Mouse (Mus musculus): Measurements from ENCODE around the gene Tmub1. TPM values are rescaled to one million over a fixed set of nuclear protein-coding genes. Genes with fewer than 3 reads are reported as not detected.
A peak's percentile ranks its signal among the peaks of the same experiment; 100 is the strongest.
"Not testable (repeated sequence)": the region's sequence is repeated elsewhere in the genome, so short reads cannot be mapped to it uniquely, and the experiment has no call there.

The Tmub1 gene
- polyA plus RNA-seq, 1 experiment from 2014 or later, result 20.3 TPM

DNA sequence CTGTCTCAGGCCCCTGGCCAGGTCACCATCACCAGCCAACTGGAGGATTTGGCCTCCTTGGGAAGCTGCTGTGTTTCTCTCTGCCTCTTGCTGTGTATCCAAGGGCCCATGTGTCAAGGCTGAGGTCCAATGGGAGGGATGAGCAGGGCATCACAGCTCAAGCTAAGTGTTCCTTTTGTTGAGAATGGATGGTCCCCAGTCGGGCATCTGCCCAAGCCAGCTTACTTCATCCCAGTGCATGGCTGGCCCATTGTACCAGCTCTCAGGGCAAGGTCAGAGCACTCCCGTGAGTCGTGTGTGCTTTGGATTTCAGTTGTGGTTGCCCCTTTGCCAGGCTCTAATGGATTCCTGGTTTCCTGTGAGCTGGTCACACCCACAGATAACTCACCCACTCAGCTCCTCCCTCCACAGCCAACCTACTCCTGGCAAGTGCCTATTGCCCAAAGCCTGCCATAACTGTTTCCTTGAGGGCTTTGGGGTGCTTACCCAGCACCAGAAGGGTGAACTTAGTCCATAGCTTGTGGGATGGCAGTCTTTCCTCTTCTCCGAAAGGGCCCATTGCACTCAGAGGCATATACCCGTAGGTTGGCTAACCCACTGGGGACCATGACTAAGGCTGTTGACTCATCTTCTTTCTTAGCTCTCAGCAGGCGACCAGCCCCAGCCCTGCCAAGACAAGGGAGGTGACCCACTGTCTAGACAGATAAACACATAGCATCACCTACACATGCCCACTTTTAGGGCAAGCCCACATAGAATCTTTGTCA lies 42.9 kb downstream of the Tmub1 start:
- Histone ChIP-seq H3K27ac (ENCODE audit: low read length) (no peak overlapping the region), H3K36me3 (ENCODE audit: control insufficient read depth, insufficient read depth) (peaks cover 29% of the 10 kb centered on the region), H3K27me3 (ENCODE audit: control insufficient read depth, insufficient read depth, low read length) (no peaks in the 10 kb centered on the region), H3K4me2 (ENCODE audit: low read depth, low read length) (no peak overlapping the region), H3K9me3 (replicated peaks; ENCODE audit: control insufficient read depth, low read length) (no peaks in the 10 kb centered on the region), H3K9ac (ENCODE audit: low read length) (no peak overlapping the region), H3K4me3 (ENCODE audit: low read length) (no peak overlapping the region), H3K4me1 (ENCODE audit: control insufficient read depth, insufficient read depth, low read length) (peaks cover 5% of the 10 kb centered on the region; the same call in 1 of the 2 replicates)
- ATAC-seq (replicated peaks; ENCODE audit: extremely low read depth, insufficient read depth, low FRiP score), result no peak
- 80% methylated on average over 6 of the region's 6 CpGs for WGBS

GRCm38 (mm10) chr5:24401969-24402368 lies 45.7 kb downstream of the Tmub1 start:
- Histone ChIP-seq H3K27ac (ENCODE audit: low read length) (no peak overlapping the region), H3K9me3 (replicated peaks; ENCODE audit: control insufficient read depth, low read length) (no peaks in the 10 kb centered on the region), H3K4me3 (ENCODE audit: low read length) (no peak overlapping the region), H3K27me3 (ENCODE audit: control insufficient read depth, insufficient read depth, low read length) (no peaks in the 10 kb centered on the region), H3K9ac (ENCODE audit: low read length) (no peak overlapping the region; the same call in 1 of the 2 replicates), H3K4me1 (ENCODE audit: control insufficient read depth, insufficient read depth, low read length) (peaks cover 5% of the 10 kb centered on the region; the same call in 1 of the 2 replicates), H3K36me3 (ENCODE audit: control insufficient read depth, insufficient read depth) (peaks cover 16% of the 10 kb centered on the region), H3K4me2 (ENCODE audit: low read depth, low read length) (no peak overlapping the region)
- peak; percentile 76 for ATAC-seq (replicated peaks; ENCODE audit: extremely low read depth, insufficient read depth, low FRiP score)
- 56% methylated on average over 9 of the region's 9 CpGs for WGBS

- 90% methylated on average over 5 of the region's 5 CpGs for WGBS
- H3K9ac ChIP-seq (ENCODE audit: low read length), result no peak overlapping the region
- ATAC-seq (replicated peaks; ENCODE audit: extremely low read depth, insufficient read depth, low FRiP score), result no peak
- H3K36me3 ChIP-seq (ENCODE audit: control insufficient read depth, insufficient read depth), result peaks cover 14% of the 10 kb centered on the region
- no peak overlapping the region for H3K4me3 ChIP-seq (ENCODE audit: low read length)
- no peaks in the 10 kb centered on the region for H3K9me3 ChIP-seq (replicated peaks; ENCODE audit: control insufficient read depth, low read length)
- H3K4me1 ChIP-seq (ENCODE audit: control insufficient read depth, insufficient read depth, low read length), result peaks cover 5% of the 10 kb centered on the region; the same call in 1 of the 2 replicates
- H3K27ac ChIP-seq (ENCODE audit: low read length), result no peak overlapping the region
- no peaks in the 10 kb centered on the region for H3K27me3 ChIP-seq (ENCODE audit: control insufficient read depth, insufficient read depth, low read length)
- H3K4me2 ChIP-seq (ENCODE audit: low read depth, low read length), result no peak overlapping the region
Measured at GRCm38 (mm10) chr5:24400911-24401605, 46.6 kb downstream of the Tmub1 start.

DNA sequence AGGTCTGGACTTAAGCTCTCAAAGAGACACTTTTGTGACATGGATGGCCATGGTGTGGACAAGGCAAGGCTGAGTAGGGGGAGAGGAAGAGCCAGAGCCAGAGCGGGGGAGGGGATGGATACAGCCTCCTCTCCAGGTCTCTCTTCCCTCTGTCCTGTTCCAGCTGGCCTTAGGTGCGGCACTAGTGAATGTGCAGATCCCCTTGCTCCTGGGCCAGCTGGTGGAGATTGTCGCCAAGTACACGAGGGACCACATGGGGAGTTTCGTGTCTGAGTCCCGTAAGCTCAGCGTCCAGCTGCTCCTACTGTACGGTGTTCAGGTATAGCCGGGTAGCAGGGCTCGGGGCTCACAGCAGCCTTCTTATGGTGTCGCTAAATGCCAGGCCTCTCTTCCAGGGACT lies 47.3 kb downstream of the Tmub1 start:
- H3K9me3 ChIP-seq (replicated peaks; ENCODE audit: control insufficient read depth, low read length), result no peaks in the 10 kb centered on the region
- no peak overlapping the region for H3K27ac ChIP-seq (ENCODE audit: low read length)
- ATAC-seq (replicated peaks; ENCODE audit: extremely low read depth, insufficient read depth, low FRiP score), result no peak
- H3K36me3 ChIP-seq (ENCODE audit: control insufficient read depth, insufficient read depth), result peaks cover 13% of the 10 kb centered on the region
- H3K9ac ChIP-seq (ENCODE audit: low read length), result no peak overlapping the region
- 87% methylated on average over 11 of the region's 11 CpGs for WGBS
- peaks cover 5% of the 10 kb centered on the region; the same call in 1 of the 2 replicates for H3K4me1 ChIP-seq (ENCODE audit: control insufficient read depth, insufficient read depth, low read length)
- no peaks in the 10 kb centered on the region for H3K27me3 ChIP-seq (ENCODE audit: control insufficient read depth, insufficient read depth, low read length)
- H3K4me3 ChIP-seq (ENCODE audit: low read length), result no peak overlapping the region
- H3K4me2 ChIP-seq (ENCODE audit: low read depth, low read length), result no peak overlapping the region

DNA sequence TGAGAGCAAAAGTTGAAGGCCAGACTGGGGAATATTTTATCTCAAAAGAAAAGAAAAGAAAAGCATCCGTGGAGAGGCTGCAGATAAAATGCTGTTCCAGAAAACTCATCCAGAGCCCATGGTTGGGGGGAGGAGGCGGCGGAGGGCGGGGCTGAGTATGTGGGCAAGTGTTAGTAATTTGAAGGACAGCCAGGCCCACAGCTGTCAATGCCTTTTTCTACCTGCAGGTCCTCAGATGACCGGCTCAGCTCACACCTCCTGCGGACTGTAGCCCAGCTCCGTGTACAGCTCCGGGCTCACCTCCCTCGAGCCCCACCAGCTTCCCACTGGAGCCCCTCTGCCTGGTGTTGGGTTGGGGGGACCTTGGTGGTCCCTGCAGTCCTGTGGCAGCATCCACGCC lies 48.0 kb downstream of the Tmub1 start:
- peaks cover 13% of the 10 kb centered on the region for H3K36me3 ChIP-seq (ENCODE audit: control insufficient read depth, insufficient read depth)

DNA sequence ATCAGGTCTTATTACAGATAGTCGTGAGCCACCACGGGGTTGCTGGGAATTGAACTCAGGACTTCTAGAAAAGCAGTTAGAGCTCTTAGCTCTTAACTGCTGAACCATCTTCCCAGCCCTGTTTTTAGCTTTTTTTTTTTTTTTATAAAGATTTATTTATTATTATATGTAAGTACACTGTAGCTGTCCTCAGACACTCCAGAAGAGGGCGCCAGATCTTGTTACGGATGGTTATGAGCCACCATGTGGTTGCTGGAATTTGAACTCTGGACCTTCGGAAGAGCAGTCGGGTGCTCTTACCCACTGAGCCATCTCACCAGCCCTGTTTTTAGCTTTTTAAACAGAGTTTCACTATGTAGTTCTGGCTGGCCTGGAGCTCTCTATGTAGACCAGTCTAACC lies 51.4 kb downstream of the Tmub1 start:
- H3K4me1 ChIP-seq (ENCODE audit: control insufficient read depth, insufficient read depth, low read length), result peaks cover 12% of the 10 kb centered on the region
- H3K9ac ChIP-seq (ENCODE audit: low read length); H3K27me3 ChIP-seq (ENCODE audit: control insufficient read depth, insufficient read depth, low read length); H3K36me3 ChIP-seq (ENCODE audit: control insufficient read depth, insufficient read depth); H3K9me3 ChIP-seq (replicated peaks; ENCODE audit: control insufficient read depth, low read length); H3K4me2 ChIP-seq (ENCODE audit: low read depth, low read length); H3K27ac ChIP-seq (ENCODE audit: low read length); ATAC-seq (replicated peaks; ENCODE audit: extremely low read depth, insufficient read depth, low FRiP score); H3K4me3 ChIP-seq (ENCODE audit: low read length): not testable (repeated sequence)
- WGBS, result 91% methylated on average over 6 of the region's 6 CpGs

More for the DNA sequence above, 48.0 kb downstream of the Tmub1 start:
- Histone ChIP-seq H3K4me1 (ENCODE audit: control insufficient read depth, insufficient read depth, low read length) (peaks cover 11% of the 10 kb centered on the region), H3K4me3 (ENCODE audit: low read length) (no peak overlapping the region), H3K9ac (ENCODE audit: low read length) (no peak overlapping the region), H3K27me3 (ENCODE audit: control insufficient read depth, insufficient read depth, low read length) (no peaks in the 10 kb centered on the region), H3K9me3 (replicated peaks; ENCODE audit: control insufficient read depth, low read length) (no peaks in the 10 kb centered on the region), H3K27ac (ENCODE audit: low read length) (no peak overlapping the region), H3K4me2 (ENCODE audit: low read depth, low read length) (no peak overlapping the region)
- 73% methylated on average over 10 of the region's 10 CpGs for WGBS
- no peak for ATAC-seq (replicated peaks; ENCODE audit: extremely low read depth, insufficient read depth, low FRiP score)

Other genes starting within 250 kb of the Tmub1 start
- gene Kcnh2, start 96.2 kb downstream of the Tmub1 start, polyA plus RNA-seq (2015; fragmentation: Nextera tagmentation; extraction: Ambion mirVana), result 18.0 and 25.2 TPM in 2 replicates
- 27.3 and 31.9 TPM in 2 replicates for gene Nos3, start 83.0 kb downstream of the Tmub1 start, polyA plus RNA-seq (2015; fragmentation: Nextera tagmentation; extraction: Ambion mirVana)
- 2.3 and 2.6 TPM in 2 replicates for gene Atg9b, start 55.7 kb downstream of the Tmub1 start, polyA plus RNA-seq (2015; fragmentation: Nextera tagmentation; extraction: Ambion mirVana)
- gene Abcb8, start 54.2 kb downstream of the Tmub1 start, polyA plus RNA-seq (2015; fragmentation: Nextera tagmentation; extraction: Ambion mirVana), result 71.1 and 77.3 TPM in 2 replicates
- gene Asic3, start 34.5 kb downstream of the Tmub1 start, polyA plus RNA-seq (2015; fragmentation: Nextera tagmentation; extraction: Ambion mirVana), result 0.14 TPM in 1 of 2 replicates, not detected in the other
- gene Cdk5, start 24.3 kb downstream of the Tmub1 start, polyA plus RNA-seq (2015; fragmentation: Nextera tagmentation; extraction: Ambion mirVana), result 28.5 and 30.4 TPM in 2 replicates
- gene Slc4a2, start 24.0 kb downstream of the Tmub1 start, polyA plus RNA-seq (2015; fragmentation: Nextera tagmentation; extraction: Ambion mirVana), result 29.2 and 32.5 TPM in 2 replicates
- gene Fastk, start 2.6 kb downstream of the Tmub1 start, polyA plus RNA-seq (2015; fragmentation: Nextera tagmentation; extraction: Ambion mirVana), result 209 and 225 TPM in 2 replicates
- 15.5 and 18.4 TPM in 2 replicates for gene Agap3, start 4.3 kb upstream of the Tmub1 start, polyA plus RNA-seq (2015; fragmentation: Nextera tagmentation; extraction: Ambion mirVana)
- not detected in 2 replicates for gene Gbx1, start 79.3 kb upstream of the Tmub1 start, polyA plus RNA-seq (2015; fragmentation: Nextera tagmentation; extraction: Ambion mirVana)
- 10.1 and 10.2 TPM in 2 replicates for gene Asb10, start 93.1 kb upstream of the Tmub1 start, polyA plus RNA-seq (2015; fragmentation: Nextera tagmentation; extraction: Ambion mirVana)
- gene 4931409K22Rik, start 109.0 kb upstream of the Tmub1 start, polyA plus RNA-seq (2015; fragmentation: Nextera tagmentation; extraction: Ambion mirVana), result not detected in 2 replicates
- 68.1 and 72.6 TPM in 2 replicates for gene Abcf2, start 129.6 kb upstream of the Tmub1 start, polyA plus RNA-seq (2015; fragmentation: Nextera tagmentation; extraction: Ambion mirVana)
- 14.4 and 14.8 TPM in 2 replicates for gene Chpf2, start 138.9 kb upstream of the Tmub1 start, polyA plus RNA-seq (2015; fragmentation: Nextera tagmentation; extraction: Ambion mirVana)
- 47.4 and 48.3 TPM in 2 replicates for gene Smarcd3, start 176.6 kb upstream of the Tmub1 start, polyA plus RNA-seq (2015; fragmentation: Nextera tagmentation; extraction: Ambion mirVana)
- gene Nub1, start 237.7 kb upstream of the Tmub1 start, polyA plus RNA-seq (2015; fragmentation: Nextera tagmentation; extraction: Ambion mirVana), result 25.8 and 27.1 TPM in 2 replicates

Data from heart, embryonic 16.5 days (tissue).